Mouse (Mus musculus): ENCODE data around the gene Mkln1.

- TF ChIP-seq CTCF (IDR thresholded peaks at IDR 0.05; ENCODE audit: low read depth, low read length) (peak; percentile 57), POLR2A (IDR thresholded peaks at IDR 0.05; ENCODE audit: extremely low read depth, insufficient read depth, low read length) (no peak)
These were observed 120.5 kb downstream of the Mkln1 start for GRCm38 (mm10) chr6:31519001-31519471.

Measured in liver, adult 2 months (tissue).